Mouse (Mus musculus) bone marrow, adult 2 months (tissue): Measurements from ENCODE around the gene Manba.

Experiments used
- CTCF ChIP-seq: fragments of 200-500 bp; IDR thresholded peaks from 2 replicates; pipeline ENCODE4 v1.5.1; 2011; ENCODE audit warnings: low read length, control low read depth; ENCODE audit not compliant: control insufficient read depth, insufficient read depth
- POLR2A ChIP-seq: fragments of 200-500 bp; IDR thresholded peaks from 2 replicates; pipeline ENCODE4 v1.6.1; 2011; ENCODE audit warnings: low read depth, mild to moderate bottlenecking, control low read depth, low read length, borderline replicate concordance; ENCODE audit not compliant: control insufficient read depth

- TF ChIP-seq POLR2A (no peak), CTCF (no peak)
These were observed 40.5 kb upstream of the Manba start for GRCm38 (mm10) chr3:135444930-135445329.
